Mouse (Mus musculus) hindbrain, embryonic 11.5 days (tissue): ENCODE measurements around the gene Rc3h1. TPM values are rescaled to one million over a fixed set of nuclear protein-coding genes. Genes with fewer than 3 reads are reported as not detected.
"Not testable (repeated sequence)": the region's sequence is repeated elsewhere in the genome, so short reads cannot be mapped to it uniquely, and the experiment has no call there.

ENCODE experiments used
- ATAC-seq: fragments of 200-750 bp; cut with Nextera tagmentation; 2 replicates; pipeline ENCODE4 v1.8.0; 2017; ENCODE audit warnings: mild to moderate bottlenecking, moderate TSS enrichment, moderate library complexity; ENCODE audit not compliant: low FRiP score
- DNase-seq: peaks from one replicate; pipeline ENCODE4 v3.0.0-alpha.2; 2015; ENCODE audit warnings: low spot score
- H3K27ac ChIP-seq: fragments of 300-500 bp; sonication (generic); 2 replicates; pipeline ENCODE4 v1.5.1; 2014; ENCODE audit warnings: mild to moderate bottlenecking, low read depth, low read length
- H3K27me3 ChIP-seq: fragments of 300-500 bp; sonication (generic); 2 replicates; pipeline ENCODE4 v1.6.1; 2014; ENCODE audit warnings: mild to moderate bottlenecking, low read length, moderate library complexity, mixed read lengths; ENCODE audit not compliant: control insufficient read depth, insufficient read depth
- H3K36me3 ChIP-seq: fragments of 300-500 bp; sonication (generic); 2 replicates; pipeline ENCODE4 v1.6.1; 2014; ENCODE audit warnings: mild to moderate bottlenecking, low read length, moderate library complexity, mixed read lengths; ENCODE audit not compliant: control insufficient read depth, insufficient read depth
- H3K4me1 ChIP-seq: fragments of 300-500 bp; sonication (generic); replicated peaks from 2 replicates; pipeline ENCODE4 v1.6.1; 2014; ENCODE audit warnings: low read length, mixed read lengths; ENCODE audit not compliant: control insufficient read depth, insufficient read depth
- H3K4me2 ChIP-seq: fragments of 300-500 bp; sonication (generic); replicated peaks from 2 replicates; pipeline ENCODE4 v1.6.1; 2014; ENCODE audit warnings: mild to moderate bottlenecking, low read depth, low read length
- H3K4me3 ChIP-seq: fragments of 300-500 bp; sonication (generic); 2 replicates; pipeline ENCODE4 v1.5.1; 2014; ENCODE audit warnings: low read depth, low read length
- H3K9ac ChIP-seq: fragments of 300-500 bp; sonication (generic); 2 replicates; pipeline ENCODE4 v1.6.1; 2014; ENCODE audit warnings: low read depth, low read length
- H3K9me3 ChIP-seq: fragments of 300-500 bp; sonication (generic); 2 replicates; pipeline ENCODE4 v1.6.1; 2016; ENCODE audit warnings: low read length; ENCODE audit not compliant: control insufficient read depth
- WGBS: fragments of 180-500 bp; shearing (Covaris S2); extraction: QIAGEN DNeasy Blood & Tissue Kit; methylation state at CpG from one replicate; pipeline ENCODE4 v1.1.7; 2014; 5-methylcytosine and 5-hydroxymethylcytosine counted together
- polyA plus RNA-seq: library from polyadenylated mRNA; unstranded; fragments of >200 nt; fragmentation: Nextera tagmentation; extraction: Ambion mirVana; gene quantifications from 2 replicates; pipeline ENCODE4 v1.2.1, GENCODE M21; 2014

The Rc3h1 gene
- polyA plus RNA-seq, 1 experiment from 2014 or later = 15.4 TPM

GRCm38 (mm10) chr1:160980021-160980420 lies 73.8 kb downstream of the Rc3h1 start:
- ATAC-seq = no peak
- DNase-seq = no peak
- no peaks in the 10 kb centered on the region for H3K27me3 ChIP-seq
- H3K9ac ChIP-seq = no peak overlapping the region
- no peak overlapping the region for H3K4me2 ChIP-seq
- H3K36me3 ChIP-seq = no peaks in the 10 kb centered on the region
- H3K4me1 ChIP-seq = no peaks in the 10 kb centered on the region
- no peak overlapping the region for H3K4me3 ChIP-seq
- H3K9me3 ChIP-seq = no peaks in the 10 kb centered on the region
- 83% methylated on average over 5 of the region's 5 CpGs for WGBS
- H3K27ac ChIP-seq = no peak overlapping the region

GRCm38 (mm10) chr1:160980537-160981234 lies 74.5 kb downstream of the Rc3h1 start:
- no peaks in the 10 kb centered on the region for H3K27me3 ChIP-seq
- H3K4me2 ChIP-seq = no peak overlapping the region
- ATAC-seq (no peak), DNase-seq (no peak)
- no peak overlapping the region for H3K9ac ChIP-seq
- 86% methylated on average over 8 of the region's 8 CpGs for WGBS
- no peak overlapping the region for H3K27ac ChIP-seq
- H3K36me3 ChIP-seq = no peaks in the 10 kb centered on the region
- no peaks in the 10 kb centered on the region for H3K9me3 ChIP-seq
- no peak overlapping the region for H3K4me3 ChIP-seq
- no peaks in the 10 kb centered on the region for H3K4me1 ChIP-seq

- Histone ChIP-seq H3K4me3 (no peak overlapping the region), H3K27ac (no peak overlapping the region), H3K4me2 (no peak overlapping the region), H3K36me3 (no peaks in the 10 kb centered on the region), H3K4me1 (no peaks in the 10 kb centered on the region), H3K9ac (no peak overlapping the region), H3K27me3 (no peaks in the 10 kb centered on the region), H3K9me3 (no peaks in the 10 kb centered on the region)
- DNase-seq (no peak), ATAC-seq (no peak)
- WGBS = 87% methylated on average over 4 of the region's 4 CpGs
Observed at GRCm38 (mm10) chr1:160981337-160981736, 75.1 kb downstream of the Rc3h1 start.

DNA sequence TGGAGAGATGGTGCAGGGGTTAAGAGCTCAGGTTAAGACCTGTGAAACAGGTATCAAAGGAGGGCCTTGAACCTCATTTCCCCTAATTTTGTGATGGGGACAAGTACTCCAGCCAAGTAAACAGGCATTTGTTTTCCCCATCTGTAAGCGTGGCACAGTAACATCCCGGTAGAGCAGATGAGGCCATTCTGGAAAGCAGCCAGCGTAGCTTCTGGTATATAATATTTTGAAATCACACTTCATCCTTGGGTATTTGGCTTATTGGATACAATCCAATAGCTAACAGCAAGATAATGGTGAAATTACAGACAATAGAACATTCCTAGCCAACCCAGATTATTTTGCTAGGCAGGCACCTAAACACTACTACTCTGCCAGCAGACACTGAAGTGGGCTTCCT lies 76.7 kb downstream of the Rc3h1 start:
- Histone ChIP-seq H3K9ac (no peak overlapping the region), H3K27me3 (no peaks in the 10 kb centered on the region), H3K4me2 (no peak overlapping the region), H3K4me1 (no peaks in the 10 kb centered on the region), H3K36me3 (no peaks in the 10 kb centered on the region), H3K27ac (no peak overlapping the region), H3K4me3 (no peak overlapping the region), H3K9me3 (no peaks in the 10 kb centered on the region)
- ATAC-seq = no peak
- DNase-seq = no peak
- 94% methylated on average over 3 of the region's 3 CpGs for WGBS

GRCm38 (mm10) chr1:160984731-160985130 lies 78.5 kb downstream of the Rc3h1 start:
- H3K27me3 ChIP-seq, H3K4me2 ChIP-seq, H3K36me3 ChIP-seq, DNase-seq, H3K9me3 ChIP-seq, ATAC-seq, H3K9ac ChIP-seq, H3K4me1 ChIP-seq, H3K27ac ChIP-seq, H3K4me3 ChIP-seq: not testable (repeated sequence)
- WGBS = 71% methylated on average over 1 of the region's 1 CpGs

DNA sequence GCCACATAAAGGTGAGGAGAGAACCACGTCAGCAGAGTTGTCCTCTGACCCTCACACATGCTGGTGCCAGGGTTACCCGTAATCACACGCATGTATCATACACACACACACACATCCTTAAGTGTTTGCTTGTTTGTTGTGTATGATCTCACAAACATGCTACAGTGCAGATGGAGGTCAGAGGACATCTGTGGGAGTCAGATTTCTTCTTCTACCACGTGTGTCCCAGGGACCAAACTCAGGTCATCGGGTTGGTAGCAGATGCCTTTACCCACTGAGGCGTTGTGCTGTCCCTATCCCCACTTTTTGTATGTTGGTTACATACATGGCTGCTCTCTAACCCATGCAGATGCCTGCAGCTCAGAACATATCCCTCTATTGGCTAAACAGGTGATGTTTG lies 79.3 kb downstream of the Rc3h1 start:
- Histone ChIP-seq H3K4me1 (no peaks in the 10 kb centered on the region), H3K27me3 (no peaks in the 10 kb centered on the region), H3K27ac (no peak overlapping the region), H3K4me2 (no peak overlapping the region), H3K9ac (no peak overlapping the region), H3K9me3 (no peaks in the 10 kb centered on the region), H3K36me3 (no peaks in the 10 kb centered on the region), H3K4me3 (no peak overlapping the region)
- WGBS = 86% methylated on average over 6 of the region's 6 CpGs
- ATAC-seq (no peak), DNase-seq (no peak)

DNA sequence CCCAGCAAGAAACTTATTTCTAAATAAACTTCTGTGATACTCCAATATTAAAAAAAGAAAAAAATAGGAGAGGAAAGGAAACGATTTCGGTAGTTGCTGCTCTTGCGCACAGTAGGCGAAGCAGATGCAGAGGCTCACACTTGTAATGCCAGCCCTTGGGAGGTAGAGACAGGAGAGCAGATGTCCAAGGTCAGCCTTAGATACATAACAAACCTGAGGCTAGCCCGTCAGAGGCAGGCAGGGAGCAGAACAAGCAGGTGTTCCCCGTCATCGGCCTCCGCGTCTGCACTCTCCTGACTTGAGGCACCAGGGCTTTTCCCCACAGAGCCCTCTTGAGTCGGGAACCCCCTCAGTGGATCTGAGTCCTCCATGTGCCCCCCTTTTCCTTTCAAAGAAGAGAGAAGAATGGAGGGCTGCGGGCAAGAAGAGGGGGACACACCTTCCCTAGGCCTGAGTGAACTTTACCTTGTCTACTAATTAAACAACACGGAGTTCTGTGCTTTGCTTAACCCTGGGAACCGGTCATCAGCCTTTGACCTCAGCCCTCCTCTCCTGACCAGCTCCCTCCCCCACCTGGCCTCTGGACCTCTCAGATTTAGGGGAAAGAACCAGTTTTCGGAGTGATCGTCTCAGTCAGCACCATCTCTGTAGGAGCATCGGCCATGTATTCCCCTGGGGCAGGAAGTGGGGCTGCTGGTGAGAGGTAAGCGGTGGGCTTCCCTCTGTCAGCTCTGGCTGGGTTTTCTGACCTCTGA lies 80.8 kb downstream of the Rc3h1 start:
- 85% methylated on average over 17 of the region's 17 CpGs for WGBS

DNA sequence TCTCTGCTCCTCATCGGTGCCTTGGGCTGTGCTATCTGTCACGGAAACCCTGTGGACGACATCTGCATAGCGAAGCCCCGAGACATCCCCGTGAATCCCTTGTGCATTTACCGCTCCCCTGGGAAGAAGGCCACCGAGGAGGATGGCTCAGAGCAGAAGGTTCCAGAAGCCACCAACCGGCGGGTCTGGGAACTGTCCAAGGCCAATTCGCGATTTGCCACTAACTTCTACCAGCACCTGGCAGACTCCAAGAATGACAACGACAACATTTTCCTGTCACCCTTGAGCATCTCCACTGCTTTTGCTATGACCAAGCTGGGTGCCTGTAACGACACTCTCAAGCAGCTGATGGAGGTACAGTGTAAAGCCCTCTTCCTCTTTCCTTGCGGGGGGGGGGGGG lies 83.2 kb downstream of the Rc3h1 start:
- 90% methylated on average over 14 of the region's 15 CpGs for WGBS
- H3K9ac ChIP-seq = no peak overlapping the region
- ATAC-seq = no peak

More for the DNA sequence above, 80.8 kb downstream of the Rc3h1 start:
- H3K27ac ChIP-seq = no peak overlapping the region
- ATAC-seq (no peak), DNase-seq (no peak)
- no peaks in the 10 kb centered on the region for H3K27me3 ChIP-seq
- no peak overlapping the region for H3K9ac ChIP-seq
- H3K4me1 ChIP-seq = no peaks in the 10 kb centered on the region
- H3K4me2 ChIP-seq = no peak overlapping the region
- H3K4me3 ChIP-seq = no peak overlapping the region
- H3K36me3 ChIP-seq = no peaks in the 10 kb centered on the region
- no peaks in the 10 kb centered on the region for H3K9me3 ChIP-seq

DNA sequence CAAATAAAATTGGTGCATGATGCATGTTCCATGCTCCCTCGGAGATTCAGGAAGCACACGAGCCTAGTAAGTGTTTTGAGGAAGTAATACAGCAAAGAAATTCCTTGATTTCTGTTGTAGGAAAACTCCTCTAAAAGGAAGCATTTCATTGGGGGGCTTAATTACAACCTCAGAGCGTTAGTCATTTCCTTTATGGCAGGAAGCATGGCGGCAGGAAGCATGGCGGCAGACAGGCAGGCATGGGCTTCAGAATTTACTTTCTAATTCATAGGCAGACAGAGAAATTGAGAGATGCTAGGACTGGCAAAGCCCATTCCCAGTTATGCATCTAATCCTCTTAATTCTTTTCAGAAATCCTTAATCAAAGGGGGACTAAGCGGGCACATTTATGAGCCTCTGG lies 87.6 kb downstream of the Rc3h1 start:
- Histone ChIP-seq H3K27me3 (no peaks in the 10 kb centered on the region), H3K4me2 (no peak overlapping the region), H3K4me1 (no peaks in the 10 kb centered on the region), H3K9ac (no peak overlapping the region), H3K27ac (no peak overlapping the region), H3K4me3 (no peak overlapping the region), H3K9me3 (no peaks in the 10 kb centered on the region), H3K36me3 (no peaks in the 10 kb centered on the region)
- no peak for DNase-seq
- 94% methylated on average over 6 of the region's 6 CpGs for WGBS
- no peak for ATAC-seq

More for the DNA sequence above, 83.2 kb downstream of the Rc3h1 start:
- Histone ChIP-seq H3K9me3 (no peaks in the 10 kb centered on the region), H3K27ac (no peak overlapping the region), H3K4me1 (no peaks in the 10 kb centered on the region), H3K4me3 (no peak overlapping the region), H3K36me3 (no peaks in the 10 kb centered on the region), H3K4me2 (no peak overlapping the region), H3K27me3 (no peaks in the 10 kb centered on the region)
- no peak for DNase-seq
